Mouse (Mus musculus) liver, embryonic 16.5 days (tissue): Measurements from ENCODE around the gene Cc2d1a. TPM values are rescaled to one million over a fixed set of nuclear protein-coding genes. Genes with fewer than 3 reads are reported as not detected.

Source experiments
- ATAC-seq: fragments of 200-750 bp; cut with Nextera tagmentation; 2 replicates; pipeline ENCODE4 v1.8.0; 2017; ENCODE audit warnings: low read depth, mild to moderate bottlenecking, moderate number of reproducible peaks, moderate library complexity
- H3K27ac ChIP-seq: fragments of 300-500 bp; sonication (generic); 2 replicates; pipeline ENCODE4 v1.5.1; 2014; ENCODE audit warnings: mild to moderate bottlenecking, low read length
- H3K27me3 ChIP-seq: fragments of 300-500 bp; sonication (generic); 2 replicates; pipeline ENCODE4 v1.6.1; 2014; ENCODE audit warnings: low read depth, low read length, mixed read lengths; ENCODE audit not compliant: control insufficient read depth, insufficient read depth
- H3K36me3 ChIP-seq: fragments of 300-500 bp; sonication (generic); 2 replicates; pipeline ENCODE4 v1.6.1; 2014; ENCODE audit warnings: mild to moderate bottlenecking; ENCODE audit not compliant: control insufficient read depth, insufficient read depth
- H3K4me1 ChIP-seq: fragments of 300-500 bp; sonication (generic); 2 replicates; pipeline ENCODE4 v1.6.1; 2014; ENCODE audit warnings: low read depth, low read length, mixed read lengths; ENCODE audit not compliant: control insufficient read depth
- H3K4me2 ChIP-seq: fragments of 300-500 bp; sonication (generic); 2 replicates; pipeline ENCODE4 v1.6.1; 2014; ENCODE audit warnings: low read depth, low read length, mixed read lengths
- H3K4me3 ChIP-seq: fragments of 300-500 bp; sonication (generic); 2 replicates; pipeline ENCODE4 v1.5.1; 2014; ENCODE audit warnings: low read depth, mild to moderate bottlenecking, low read length
- H3K9ac ChIP-seq: fragments of 300-500 bp; sonication (generic); 2 replicates; pipeline ENCODE4 v1.6.1; 2014; ENCODE audit warnings: low read depth, low read length
- H3K9me3 ChIP-seq: fragments of 300-500 bp; sonication (generic); replicated peaks from 2 replicates; pipeline ENCODE4 v1.6.1; 2016; ENCODE audit warnings: low read length; ENCODE audit not compliant: control insufficient read depth
- WGBS: fragments of 180-500 bp; shearing (Covaris S2); extraction: QIAGEN DNeasy Blood & Tissue Kit; methylation state at CpG from one replicate; pipeline ENCODE4 v1.1.7; 2014; ENCODE audit not compliant: insufficient replicate concordance; 5-methylcytosine and 5-hydroxymethylcytosine counted together
- microRNA counts: library from miRNA; unstranded; fragments of <30 nt; microRNA quantifications from one replicate; lab custom pipeline; 2016
- microRNA-seq: library from miRNA; unstranded; fragments of <30 nt; microRNA quantifications from one replicate; pipeline ENCODE4, GENCODE M21; 2016
- polyA plus RNA-seq: library from polyadenylated mRNA; unstranded; fragments of >200 nt; fragmentation: Nextera tagmentation; extraction: Ambion mirVana; gene quantifications from 2 replicates; pipeline ENCODE4 v1.2.1, GENCODE M21; 2015

Gene Cc2d1a
- polyA plus RNA-seq, 1 experiment from 2014 or later = 5.8 TPM

GRCm38 (mm10) chr8:84084341-84085115, 63.2 kb downstream of the Cc2d1a start:
- peaks cover 15% of the 10 kb centered on the region for H3K36me3 ChIP-seq
- H3K4me3 ChIP-seq = no peak overlapping the region
- no peak overlapping the region for H3K4me2 ChIP-seq
- H3K27me3 ChIP-seq = no peaks in the 10 kb centered on the region
- no peak overlapping the region for H3K9ac ChIP-seq
- no peaks in the 10 kb centered on the region for H3K9me3 ChIP-seq
- H3K27ac ChIP-seq = no peak overlapping the region
- WGBS = 84% methylated on average over 42 of the region's 42 CpGs
- peaks cover 2% of the 10 kb centered on the region for H3K4me1 ChIP-seq
- ATAC-seq = no peak

- H3K9me3 ChIP-seq = no peaks in the 10 kb centered on the region
- H3K9ac ChIP-seq = no peak overlapping the region
- H3K27me3 ChIP-seq = no peaks in the 10 kb centered on the region
- peaks cover 14% of the 10 kb centered on the region for H3K36me3 ChIP-seq
- H3K4me1 ChIP-seq = peaks cover 2% of the 10 kb centered on the region
- no peak overlapping the region for H3K27ac ChIP-seq
- H3K4me3 ChIP-seq = no peak overlapping the region
- ATAC-seq = peak; percentile 82
- H3K4me2 ChIP-seq = no peak overlapping the region
- 64% methylated on average over 8 of the region's 8 CpGs for WGBS
These were observed 63.9 kb downstream of the Cc2d1a start for GRCm38 (mm10) chr8:84083829-84084241.

MicroRNA genes within 50 kb of the gene (microRNA counts, 519-probe panel; counts per million panel counts)
- microRNA mmu-miR-181c (lab: Ali Mortazavi, UCI) (2,301 counts per million, percentile 48 among the panel's probes with 10 or more counts), microRNA mmu-miR-709 (lab: Ali Mortazavi, UCI) (2,767 counts per million, percentile 77 among the panel's probes with 10 or more counts)

Small RNA genes within 50 kb of the gene (microRNA-seq; reads per million reads assigned to microRNA genes)
- gene Gm25110 = not detected
- gene Mir181c = 1,305 reads per million, percentile 79 among the genes with 10 or more reads in this experiment
- gene Mir181d = 650 reads per million, percentile 72 among the genes with 10 or more reads in this experiment
- gene Mir709 = not detected

Other genes starting within 250 kb of the Cc2d1a start
- 0.86 and 1.2 TPM in 2 replicates for gene Adgrl1, start 247.8 kb downstream of the Cc2d1a start, polyA plus RNA-seq
- gene Gm10644, start 192.7 kb downstream of the Cc2d1a start, polyA plus RNA-seq = 0.41 and 0.43 TPM in 2 replicates
- gene Asf1b, start 192.4 kb downstream of the Cc2d1a start, polyA plus RNA-seq = 108 and 110 TPM in 2 replicates
- gene Prkaca, start 174.9 kb downstream of the Cc2d1a start, polyA plus RNA-seq = 29.8 and 39.9 TPM in 2 replicates
- 3.6 and 3.9 TPM in 2 replicates for gene Samd1, start 150.3 kb downstream of the Cc2d1a start, polyA plus RNA-seq
- 0.56 and 0.58 TPM in 2 replicates for gene 1700067K01Rik, start 146.4 kb downstream of the Cc2d1a start, polyA plus RNA-seq
- gene 2210011C24Rik, start 135.8 kb downstream of the Cc2d1a start, polyA plus RNA-seq = 0.13 TPM in 1 of 2 replicates, not detected in the other
- 0.15 TPM in 1 of 2 replicates, not detected in the other for gene Palm3, start 126.5 kb downstream of the Cc2d1a start, polyA plus RNA-seq
- gene Il27ra, start 105.3 kb downstream of the Cc2d1a start, polyA plus RNA-seq = 0.87 and 1.0 TPM in 2 replicates
- gene Rln3, start 102.9 kb downstream of the Cc2d1a start, polyA plus RNA-seq = 0.15 TPM in 1 of 2 replicates, not detected in the other
- 0.08 and 0.32 TPM in 2 replicates for gene Gm10643, start 82.8 kb downstream of the Cc2d1a start, polyA plus RNA-seq
- gene Rfx1, start 81.1 kb downstream of the Cc2d1a start, polyA plus RNA-seq = 2.0 and 2.7 TPM in 2 replicates
- gene Dcaf15, start 43.2 kb downstream of the Cc2d1a start, polyA plus RNA-seq = 2.4 and 3.0 TPM in 2 replicates
- gene Podnl1, start 21.9 kb downstream of the Cc2d1a start, polyA plus RNA-seq = 0.04 TPM in 1 of 2 replicates, not detected in the other
- 0.26 and 0.28 TPM in 2 replicates for gene 4930432K21Rik, start 89 bp upstream of the Cc2d1a start, polyA plus RNA-seq
- gene Nanos3, start 37.3 kb upstream of the Cc2d1a start, polyA plus RNA-seq = not detected in 2 replicates
- 2.2 and 2.8 TPM in 2 replicates for gene Zswim4, start 89.1 kb upstream of the Cc2d1a start, polyA plus RNA-seq
- 175 and 185 TPM in 2 replicates for gene D8Ertd738e, start 101.8 kb upstream of the Cc2d1a start, polyA plus RNA-seq
- 27.1 and 27.9 TPM in 2 replicates for gene Mri1, start 109.4 kb upstream of the Cc2d1a start, polyA plus RNA-seq
- gene Ccdc130, start 122.4 kb upstream of the Cc2d1a start, polyA plus RNA-seq = 5.6 and 6.2 TPM in 2 replicates
- 0.16 and 0.32 TPM in 2 replicates for gene Cacna1a, start 240.5 kb upstream of the Cc2d1a start, polyA plus RNA-seq